Mouse (Mus musculus) liver, embryonic 14.5 days (tissue): ENCODE measurements around the gene Pitx2. TPM values are rescaled to one million over a fixed set of nuclear protein-coding genes. Genes with fewer than 3 reads are reported as not detected.

Source experiments
- ATAC-seq: fragments of 200-750 bp; cut with Nextera tagmentation; 2 replicates; pipeline ENCODE4 v1.8.0; 2017; ENCODE audit warnings: moderate number of reproducible peaks, mild to moderate bottlenecking, moderate library complexity; ENCODE audit not compliant: insufficient read depth
- DNase-seq, 3 experiments: peaks; one replicate each; pipeline ENCODE4 v3.0.0-alpha.2; 2012 to 2013; ENCODE audit warnings: low read depth in 3 of 3, low spot score in 3 of 3
- H3K27ac ChIP-seq: fragments of 300-500 bp; sonication (generic); 2 replicates; pipeline ENCODE4 v1.5.1; 2014; ENCODE audit warnings: moderate library complexity, mild to moderate bottlenecking, control low read depth, inconsistent platforms
- H3K27me3 ChIP-seq: fragments of 300-500 bp; sonication (generic); 2 replicates; pipeline ENCODE4 v1.6.1; 2014; ENCODE audit warnings: mild to moderate bottlenecking, low read length, moderate library complexity; ENCODE audit not compliant: control insufficient read depth, insufficient read depth
- H3K36me3 ChIP-seq: fragments of 300-500 bp; sonication (generic); replicated peaks from 2 replicates; pipeline ENCODE4 v1.6.1; 2014; ENCODE audit warnings: low read depth; ENCODE audit not compliant: control insufficient read depth, insufficient read depth
- H3K4me1 ChIP-seq, 2 experiments: fragments of 200-500 bp in 1 of 2; fragments of 300-500 bp in 1 of 2; sonication (generic) in 1 of 2; replicated peaks; 2 replicates each; pipeline ENCODE4 v1.6.1; 2012 to 2014; ENCODE audit warnings: antibody characterized with exemption in 1 of 2, inconsistent platforms in 1 of 2, low read length in 1 of 2; ENCODE audit not compliant: control insufficient read depth in 2 of 2, insufficient read depth in 2 of 2
- H3K4me2 ChIP-seq: fragments of 300-500 bp; sonication (generic); 2 replicates; pipeline ENCODE4 v1.6.1; 2014; ENCODE audit warnings: low read depth, mild to moderate bottlenecking, control low read depth, moderate library complexity
- H3K4me3 ChIP-seq, 2 experiments: fragments of 200-500 bp in 1 of 2; fragments of 300-500 bp in 1 of 2; sonication (generic) in 1 of 2; 2 replicates each; pipeline ENCODE4 v1.5.1; 2012 to 2014; ENCODE audit warnings: low read depth in 2 of 2, low read length in 2 of 2, mild to moderate bottlenecking in 2 of 2, control low read depth in 1 of 2, inconsistent platforms in 1 of 2, moderate library complexity in 1 of 2; ENCODE audit not compliant: insufficient read depth in 1 of 2
- H3K9ac ChIP-seq: fragments of 300-500 bp; sonication (generic); replicated peaks from 2 replicates; pipeline ENCODE4 v1.6.1; 2014; ENCODE audit warnings: mild to moderate bottlenecking, control low read depth, moderate library complexity
- H3K9me3 ChIP-seq: fragments of 300-500 bp; sonication (generic); 2 replicates; pipeline ENCODE4 v1.6.1; 2016; ENCODE audit warnings: low read length, mixed read lengths; ENCODE audit not compliant: control insufficient read depth
- CTCF ChIP-seq: IDR thresholded peaks from 2 replicates; pipeline ENCODE4 v1.5.1; 2016; ENCODE audit warnings: antibody characterized with exemption, low read depth, control low read depth
- EP300 ChIP-seq: IDR thresholded peaks from 2 replicates; pipeline ENCODE4 v1.6.1; 2016; ENCODE audit warnings: antibody characterized with exemption, low read depth
- WGBS: fragments of 180-500 bp; shearing (Covaris S2); extraction: QIAGEN DNeasy Blood & Tissue Kit; methylation state at CpG from one replicate; pipeline ENCODE4 v1.1.7; 2014; ENCODE audit not compliant: insufficient replicate concordance; 5-methylcytosine and 5-hydroxymethylcytosine counted together
- polyA plus RNA-seq, 2 experiments: library from polyadenylated mRNA; depleted of rRNA in 1 of 2; stranded (reverse) in 1 of 2; unstranded in 1 of 2; fragments of >200 nt; fragmentation: Nextera tagmentation in 1 of 2; extraction: Ambion mirVana in 1 of 2; gene quantifications; 2 replicates each; pipeline versions ENCODE4 v1.2.1 to v1.2.3; 2012 to 2014

The Pitx2 gene
- polyA plus RNA-seq, 2 experiments, result 0.36 to 0.71 TPM

GRCm38 (mm10) chr3:129212807-129213206, 13.1 kb downstream of the Pitx2 start:
- Histone ChIP-seq H3K9ac (no peak overlapping the region), H3K27ac (no peak overlapping the region), H3K4me2 (no peak overlapping the region), H3K4me3 (no peak overlapping the region), H3K4me1 (no peaks in the 10 kb centered on the region), H3K27me3 (peaks cover 96% of the 10 kb centered on the region), H3K9me3 (no peaks in the 10 kb centered on the region), H3K36me3 (no peaks in the 10 kb centered on the region)
- DNase-seq (no peak), ATAC-seq (no peak)
- no peak for TF ChIP-seq CTCF
- WGBS, result 5% methylated on average over 11 of the region's 11 CpGs

- no peak for TF ChIP-seq CTCF
- TF ChIP-seq EP300, result no peak
- 0% methylated on average over 38 of the region's 39 CpGs for WGBS
- H3K9ac ChIP-seq, result no peak overlapping the region
Observed at GRCm38 (mm10) chr3:129213633-129214145, 14.0 kb downstream of the Pitx2 start.

GRCm38 (mm10) chr3:129214146-129214665, 14.5 kb downstream of the Pitx2 start:
- DNase-seq, result no peak
- ATAC-seq, result no peak

More at GRCm38 (mm10) chr3:129213633-129214145, 14.0 kb downstream of the Pitx2 start:
- ATAC-seq (peak; percentile 81), DNase-seq (peak; percentile 3 to 24 (median 12))
- H3K4me2 ChIP-seq, result peak overlapping the region; percentile 35
- H3K9me3 ChIP-seq, result no peaks in the 10 kb centered on the region
- H3K27ac ChIP-seq, result no peak overlapping the region
- no peaks in the 10 kb centered on the region for H3K36me3 ChIP-seq
- peaks cover 96% of the 10 kb centered on the region for H3K27me3 ChIP-seq
- H3K4me1 ChIP-seq, result no peaks in the 10 kb centered on the region
- peak overlapping the region; percentile 22 to 36 for H3K4me3 ChIP-seq

GRCm38 (mm10) chr3:129214666-129215161, 15.0 kb downstream of the Pitx2 start:
- H3K36me3 ChIP-seq, result no peaks in the 10 kb centered on the region
- no peak overlapping the region for H3K27ac ChIP-seq
- peaks cover 96% of the 10 kb centered on the region for H3K27me3 ChIP-seq
- H3K9ac ChIP-seq, result no peak overlapping the region
- H3K9me3 ChIP-seq, result no peaks in the 10 kb centered on the region
- peak overlapping the region in 1 of 2 experiments; percentile 36; a peak in 2 of 4 replicates for H3K4me3 ChIP-seq
- no peaks in the 10 kb centered on the region for H3K4me1 ChIP-seq
- WGBS, result under 1% methylated on average over 31 of the region's 31 CpGs
- DNase-seq (no peak), ATAC-seq (no peak)
- peak overlapping the region; percentile 35 for H3K4me2 ChIP-seq
- no peak for TF ChIP-seq CTCF
- no peak for TF ChIP-seq EP300

More at GRCm38 (mm10) chr3:129214146-129214665, 14.5 kb downstream of the Pitx2 start:
- no peak overlapping the region for H3K9ac ChIP-seq
- H3K27me3 ChIP-seq, result peaks cover 96% of the 10 kb centered on the region
- TF ChIP-seq CTCF, result no peak
- TF ChIP-seq EP300, result no peak
- peak overlapping the region; percentile 22 to 36 for H3K4me3 ChIP-seq
- H3K4me2 ChIP-seq, result peak overlapping the region; percentile 35
- H3K4me1 ChIP-seq, result no peaks in the 10 kb centered on the region
- H3K27ac ChIP-seq, result no peak overlapping the region
- no peaks in the 10 kb centered on the region for H3K9me3 ChIP-seq
- under 1% methylated on average over 33 of the region's 34 CpGs for WGBS
- H3K36me3 ChIP-seq, result no peaks in the 10 kb centered on the region

- ATAC-seq, result no peak
- no peak overlapping the region for H3K27ac ChIP-seq
- no peak for DNase-seq
- H3K9me3 ChIP-seq, result no peaks in the 10 kb centered on the region
- no peaks in the 10 kb centered on the region for H3K4me1 ChIP-seq
- no peak overlapping the region for H3K4me2 ChIP-seq
- no peak overlapping the region for H3K4me3 ChIP-seq
- TF ChIP-seq EP300 (no peak), CTCF (no peak)
- no peaks in the 10 kb centered on the region for H3K36me3 ChIP-seq
- peaks cover 99% of the 10 kb centered on the region for H3K27me3 ChIP-seq
- WGBS, result 2% methylated on average over 26 of the region's 26 CpGs
- H3K9ac ChIP-seq, result no peak overlapping the region
Observed at GRCm38 (mm10) chr3:129215241-129215750, 15.6 kb downstream of the Pitx2 start.
